Mouse (Mus musculus) lung, postnatal 0 days (tissue): ENCODE data around the gene Adprh.

Experiments
- CTCF ChIP-seq: IDR thresholded peaks from 2 replicates; pipeline ENCODE4 v1.5.1; 2016; ENCODE audit warnings: antibody characterized with exemption, mild to moderate bottlenecking
- EP300 ChIP-seq: IDR thresholded peaks from 2 replicates; pipeline ENCODE4 v1.6.1; 2016; ENCODE audit warnings: antibody characterized with exemption, mild to moderate bottlenecking, control low read depth

DNA sequence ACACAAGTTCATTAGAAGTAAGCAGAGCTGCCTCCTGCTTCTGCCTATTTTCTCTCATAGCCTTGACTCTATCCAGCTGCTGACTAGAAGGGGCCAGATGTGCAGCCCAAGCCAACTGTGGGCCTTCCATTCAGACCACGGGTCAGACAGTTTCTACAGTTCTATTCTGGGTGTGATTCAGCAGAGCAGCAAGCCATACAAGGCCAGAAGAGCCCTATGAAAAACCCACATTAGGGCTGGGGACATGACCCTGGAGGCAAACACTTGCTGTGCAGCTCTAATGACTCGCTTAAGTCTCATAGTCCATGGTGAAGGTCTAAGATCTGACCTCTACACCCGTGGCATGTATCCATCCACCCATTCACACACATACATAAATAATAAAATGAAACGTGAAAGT, 13.6 kb upstream of the Adprh start:
- TF ChIP-seq CTCF (no peak), EP300 (no peak)
